Mouse (Mus musculus) G1E-ER4 (cell line): ENCODE measurements around the gene Mtx2. TPM values are rescaled to one million over a fixed set of nuclear protein-coding genes. Genes with fewer than 3 reads are reported as not detected.

ENCODE experiments used
- GATA1 ChIP-seq: IDR thresholded peaks from one replicate; pipeline ENCODE4 v1.8.0; 2012; ENCODE audit warnings: low read length, inconsistent platforms
- polyA plus RNA-seq: library from polyadenylated mRNA; stranded (reverse); fragments of >175 nt; gene quantifications from 2 replicates; pipeline ENCODE4 v1.2.3, GENCODE M21; 2012

Gene Mtx2
- polyA plus RNA-seq, result 90.0 and 122 TPM in 2 replicates

GRCm38 (mm10) chr2:74825730-74826430, at the start of gene Mtx2:
Gene Mtx2, plus strand, starts transcription at chr2:74825803.
- no peak for TF ChIP-seq GATA1

- TF ChIP-seq GATA1, result no peak
Measured at GRCm38 (mm10) chr2:74777536-74778275, 47.9 kb upstream of the Mtx2 start.

GRCm38 (mm10) chr2:74781386-74781785, 44.2 kb upstream of the Mtx2 start:
- no peak for TF ChIP-seq GATA1

- TF ChIP-seq GATA1, result no peak
Measured at GRCm38 (mm10) chr2:74795531-74795930, 30.1 kb upstream of the Mtx2 start.

GRCm38 (mm10) chr2:74808431-74808830, 17.2 kb upstream of the Mtx2 start:
- TF ChIP-seq GATA1, result no peak

GRCm38 (mm10) chr2:74822654-74823053, 2.9 kb upstream of the Mtx2 start:
- no peak for TF ChIP-seq GATA1

GRCm38 (mm10) chr2:74825371-74825729, 253 bp upstream of the Mtx2 start:
- TF ChIP-seq GATA1, result no peak

- TF ChIP-seq GATA1, result no peak
Measured at GRCm38 (mm10) chr2:74846992-74847391, 21.4 kb downstream of the Mtx2 start.

- TF ChIP-seq GATA1, result no peak
Measured at GRCm38 (mm10) chr2:74847516-74847915, 21.9 kb downstream of the Mtx2 start.

GRCm38 (mm10) chr2:74850036-74850435, 24.4 kb downstream of the Mtx2 start:
- TF ChIP-seq GATA1, result no peak

- TF ChIP-seq GATA1, result peak; percentile 56
Measured at GRCm38 (mm10) chr2:74862070-74862476, 36.5 kb downstream of the Mtx2 start.

GRCm38 (mm10) chr2:74865414-74865813, 39.8 kb downstream of the Mtx2 start:
- peak; percentile 35 for TF ChIP-seq GATA1

GRCm38 (mm10) chr2:74874043-74874442, 48.4 kb downstream of the Mtx2 start:
- no peak for TF ChIP-seq GATA1

- no peak for TF ChIP-seq GATA1
Measured at GRCm38 (mm10) chr2:74884357-74884756, 58.8 kb downstream of the Mtx2 start.

GRCm38 (mm10) chr2:74891868-74892267, 66.3 kb downstream of the Mtx2 start:
- TF ChIP-seq GATA1, result peak; percentile 46

GRCm38 (mm10) chr2:74892881-74893615, 67.4 kb downstream of the Mtx2 start:
- no peak for TF ChIP-seq GATA1
